Mouse (Mus musculus): ENCODE data around the gene Slc9b1.

- no peak for TF ChIP-seq MYOD1 (IDR thresholded peaks at IDR 0.05; ENCODE audit: control insufficient read depth in 1 of 3, insufficient read length in 2 of 3, low read depth in 2 of 3)
- no peak for TF ChIP-seq TCF12 (IDR thresholded peaks at IDR 0.05; ENCODE audit: insufficient read depth, poor library complexity, severe bottlenecking)
- no peak for TF ChIP-seq SRF (IDR thresholded peaks at IDR 0.05; ENCODE audit: control insufficient read depth, insufficient read length, low read depth)
- TF ChIP-seq MAX (IDR thresholded peaks at IDR 0.05; ENCODE audit: low read depth) = no peak
- no peak for TF ChIP-seq CEBPB (IDR thresholded peaks at IDR 0.05; ENCODE audit: insufficient read depth, poor library complexity, severe bottlenecking)
- no peak for TF ChIP-seq MYOG (IDR thresholded peaks at IDR 0.05; ENCODE audit: control insufficient read depth in 1 of 3, insufficient read depth in 1 of 3, insufficient read length in 2 of 3, low read depth in 2 of 3)
These were observed 23.5 kb upstream of the Slc9b1 start for GRCm38 (mm10) chr3:135324354-135324753.

All from myocyte (in vitro differentiated cells).